Mouse (Mus musculus) cerebellum, adult (tissue): Measurements from ENCODE around the gene Stat4.

Experiments
- ATAC-seq: cut with Nextera tagmentation; 2 replicates; pipeline ENCODE4 v1.9.2; 2017; ENCODE audit warnings: mild to moderate bottlenecking, moderate library complexity, mixed read lengths; ENCODE audit not compliant: insufficient number of reproducible peaks, low FRiP score, low TSS enrichment

Gene Stat4

DNA sequence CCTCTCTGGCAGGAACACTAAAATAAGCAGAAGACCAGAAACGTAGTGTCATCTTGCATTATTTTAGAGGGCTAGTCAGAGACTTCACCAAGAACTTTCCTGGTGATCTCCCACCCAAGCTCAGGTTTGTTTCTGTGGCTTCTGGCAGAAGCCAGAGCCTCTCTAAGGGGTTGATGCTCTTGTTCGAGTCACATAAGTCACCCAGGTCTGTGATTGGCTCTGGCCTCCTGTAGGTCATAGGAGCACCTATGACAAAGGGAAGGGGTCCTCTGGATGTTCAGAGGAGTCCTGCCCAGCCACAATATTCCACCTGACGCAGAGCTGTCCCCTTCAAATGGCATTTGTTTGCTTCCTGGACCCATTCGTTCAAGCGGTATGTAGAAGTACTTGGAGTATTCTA is at the start of gene Stat4:
Gene Stat4, plus strand, starts transcription at position 301 of the 400 bp plus-strand sequence.
- ATAC-seq = no peak

DNA sequence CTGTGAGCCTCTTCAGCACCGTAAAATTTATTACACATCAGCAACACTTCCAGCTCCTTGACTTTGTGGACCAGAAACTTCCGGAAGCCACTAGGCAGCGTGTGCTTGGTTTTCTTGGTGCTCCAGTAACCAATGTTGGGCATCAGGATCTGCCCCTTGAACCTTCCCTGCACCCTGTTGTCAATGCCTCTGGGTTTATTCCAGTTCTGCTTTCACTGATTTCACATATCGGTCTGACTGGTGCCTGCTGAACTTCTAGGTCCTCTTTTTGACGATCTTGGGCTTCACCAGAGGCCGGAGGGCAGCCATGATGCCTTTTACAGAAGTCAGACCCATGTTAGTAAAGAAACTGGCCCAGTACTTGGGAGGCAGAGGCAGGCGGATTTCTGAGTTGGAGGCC is 48.6 kb upstream of the Stat4 start:
- ATAC-seq = no peak

DNA sequence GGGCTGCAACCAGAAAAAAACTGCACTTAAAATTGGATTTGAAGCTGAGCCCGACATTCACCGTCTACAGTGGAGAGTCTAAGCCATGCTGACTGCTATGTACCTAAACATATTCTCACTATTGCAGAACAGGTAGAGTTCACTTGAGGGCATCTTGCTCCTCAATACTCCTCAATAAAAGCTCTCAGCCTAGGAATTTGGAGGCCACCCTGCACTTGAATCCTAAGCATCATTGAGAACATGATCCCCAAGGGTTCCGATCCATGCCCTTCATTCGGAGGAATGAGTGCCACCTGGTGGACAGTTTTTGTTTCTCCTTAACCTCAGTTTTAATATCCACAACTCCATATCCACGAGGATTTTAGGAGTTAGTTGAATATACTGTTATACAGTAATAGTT is 42.2 kb upstream of the Stat4 start:
- ATAC-seq = peak; percentile 53; the same call in 1 of the 2 replicates

DNA sequence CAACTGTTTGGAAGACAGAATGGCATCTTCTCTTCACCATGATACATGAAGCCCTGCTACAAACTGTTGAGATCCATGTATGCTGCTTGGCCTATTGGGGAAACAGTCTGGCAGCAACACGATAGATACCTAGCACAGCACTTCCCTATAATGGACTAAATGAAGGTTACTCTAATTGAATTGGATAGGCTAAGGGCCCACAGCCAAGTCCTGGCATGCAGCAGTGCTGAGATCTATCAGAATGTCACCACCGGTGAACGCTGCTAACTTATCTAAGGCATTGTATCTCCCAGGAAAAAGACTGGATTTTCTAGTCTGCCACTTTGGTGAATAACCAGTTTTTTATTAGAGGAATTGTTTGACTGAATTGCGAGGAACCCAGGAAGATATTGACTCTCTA is 39.8 kb upstream of the Stat4 start:
- ATAC-seq = no peak

DNA sequence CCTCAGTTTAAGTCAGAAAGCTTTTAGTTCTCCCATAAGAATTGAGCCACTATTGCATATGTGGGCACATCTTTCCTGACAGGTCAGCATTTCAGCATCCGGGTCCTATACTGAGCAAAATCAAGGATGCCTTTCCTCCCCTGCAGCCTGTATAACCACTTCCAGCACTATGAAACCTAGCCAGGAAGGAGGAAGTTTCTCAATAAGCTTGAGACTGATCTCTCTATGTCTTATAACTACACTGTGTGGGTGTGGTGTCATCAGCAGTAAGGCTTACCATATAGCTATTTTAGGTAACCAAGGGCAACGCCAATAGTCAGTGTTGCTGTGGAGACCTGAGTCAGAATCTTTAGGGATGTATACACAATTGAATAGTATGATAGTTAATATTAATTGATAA is 22.3 kb upstream of the Stat4 start:
- ATAC-seq = no peak

DNA sequence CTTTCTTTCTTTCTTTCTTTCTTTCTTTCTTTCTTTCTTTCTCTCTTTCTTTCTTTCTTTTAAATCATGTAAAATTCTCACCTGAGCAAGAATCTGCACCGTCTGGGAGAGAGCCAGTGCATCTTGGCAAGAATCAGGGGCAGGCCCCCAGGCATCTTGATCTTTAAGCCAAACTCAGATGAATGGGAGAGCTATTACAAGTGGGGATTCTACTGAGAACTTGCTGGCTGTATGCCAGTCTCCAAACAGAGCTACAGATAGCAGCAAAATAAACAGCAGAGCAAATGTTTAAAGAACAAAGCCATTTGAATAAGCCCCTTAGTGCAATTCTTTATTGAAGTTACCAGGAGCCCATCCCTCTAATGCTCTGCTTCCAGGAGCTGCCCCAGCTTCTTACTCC is 18.0 kb upstream of the Stat4 start:
- ATAC-seq = no peak

DNA sequence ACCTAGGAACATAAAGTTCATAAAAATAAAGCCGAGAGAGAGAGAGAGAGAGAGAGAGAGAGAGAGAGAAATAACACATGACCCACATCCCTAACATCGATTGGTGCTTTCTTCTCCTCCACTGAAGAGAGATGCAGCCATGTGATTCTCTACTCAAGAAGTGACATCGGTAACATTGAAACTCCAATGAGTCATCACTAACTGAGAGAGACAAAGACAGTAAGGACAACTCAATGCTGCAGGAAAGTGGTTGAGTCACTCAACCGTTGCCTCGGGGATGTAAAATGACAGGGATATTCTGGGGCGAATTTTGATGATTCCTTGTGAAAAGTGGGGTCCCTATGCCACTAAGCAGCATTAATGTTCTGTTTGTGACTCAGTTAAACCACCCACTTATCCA is 16.8 kb upstream of the Stat4 start:
- ATAC-seq = no peak

DNA sequence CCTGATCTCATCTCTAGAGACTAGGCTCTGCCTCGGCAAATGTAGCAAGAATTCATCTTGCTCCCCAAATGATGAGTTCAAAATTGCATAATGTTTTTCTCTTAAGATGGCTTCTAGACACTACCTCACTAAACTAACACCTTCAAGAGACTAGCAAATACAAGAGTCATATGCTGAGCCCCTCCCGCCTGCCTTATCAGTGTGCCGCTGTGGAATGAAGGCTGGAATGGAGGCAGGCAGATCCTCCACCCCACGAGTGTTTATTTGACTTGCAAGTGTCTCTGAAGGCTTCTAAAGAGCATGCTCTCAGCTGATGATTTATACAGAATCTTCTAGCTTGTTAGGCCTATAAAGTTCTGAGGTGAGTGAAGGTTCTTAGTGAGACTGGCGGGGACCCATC is 11.4 kb upstream of the Stat4 start:
- no peak for ATAC-seq

DNA sequence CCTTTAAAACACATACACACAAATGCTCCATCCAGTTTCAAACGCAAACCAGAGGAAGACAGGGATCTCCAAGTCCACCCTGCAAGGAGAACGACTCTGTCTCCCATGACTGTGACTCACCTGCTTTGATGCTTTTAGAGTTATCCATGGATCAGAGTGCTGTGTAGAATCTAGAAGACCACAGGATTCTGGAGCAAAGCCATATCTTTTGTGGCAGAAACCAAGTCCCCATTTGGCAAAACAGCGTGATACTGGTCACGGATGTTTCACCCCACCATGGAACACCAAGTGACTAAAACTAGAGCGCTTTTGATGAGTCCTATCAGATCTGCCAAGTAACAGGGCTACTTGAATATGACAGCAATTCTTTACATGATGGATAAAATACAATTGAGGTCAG is 7.9 kb upstream of the Stat4 start:
- peak; percentile 84 for ATAC-seq

DNA sequence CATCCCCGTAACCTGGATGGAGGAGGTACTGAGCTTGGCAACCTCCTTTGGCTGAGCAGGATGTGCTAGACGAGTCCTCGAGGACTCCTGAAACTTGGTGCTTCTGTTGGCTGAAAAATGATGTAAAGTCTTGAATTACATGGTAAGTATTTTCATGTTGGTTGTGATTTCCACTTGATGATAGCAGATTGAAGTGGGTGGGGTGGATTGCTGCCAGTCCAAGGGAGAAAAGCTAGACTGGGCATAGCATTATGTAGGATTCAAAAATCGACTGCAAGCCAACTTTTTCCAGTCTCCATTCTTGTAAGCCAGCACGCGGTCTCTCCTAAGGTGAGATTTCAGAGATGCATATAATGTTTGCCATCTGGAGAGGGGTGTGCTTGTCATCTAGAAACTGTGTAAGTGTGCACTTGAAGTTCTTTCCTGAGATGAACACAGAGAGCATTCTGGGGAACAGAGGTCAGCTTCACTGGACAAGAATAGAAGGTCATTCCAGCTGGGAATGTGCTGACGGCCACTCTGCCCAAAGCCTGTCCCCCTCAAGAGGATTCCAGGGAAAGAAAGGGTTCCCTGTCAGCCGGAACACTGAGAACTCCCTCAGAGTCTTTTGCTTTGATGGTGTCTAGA is 5.1 kb downstream of the Stat4 start:
- ATAC-seq = no peak

DNA sequence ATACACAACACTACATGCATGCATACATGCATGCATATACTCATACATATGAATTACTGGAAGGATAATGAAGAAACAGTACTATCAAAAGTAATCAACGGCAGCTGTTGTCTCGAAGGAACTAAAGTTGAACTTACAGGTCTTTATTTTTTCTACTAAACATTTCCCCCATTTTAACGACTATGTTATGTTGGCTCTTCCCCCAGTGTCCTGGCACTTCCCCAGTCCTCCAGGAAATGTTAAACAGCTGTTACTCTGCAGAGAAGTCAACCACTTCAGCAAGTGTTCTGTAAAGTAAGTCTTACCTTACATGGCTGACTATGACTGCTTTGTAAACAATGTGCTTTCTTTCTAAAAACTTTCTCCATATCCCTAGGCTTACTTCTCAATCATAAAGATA is 9.1 kb downstream of the Stat4 start:
- no peak for ATAC-seq

DNA sequence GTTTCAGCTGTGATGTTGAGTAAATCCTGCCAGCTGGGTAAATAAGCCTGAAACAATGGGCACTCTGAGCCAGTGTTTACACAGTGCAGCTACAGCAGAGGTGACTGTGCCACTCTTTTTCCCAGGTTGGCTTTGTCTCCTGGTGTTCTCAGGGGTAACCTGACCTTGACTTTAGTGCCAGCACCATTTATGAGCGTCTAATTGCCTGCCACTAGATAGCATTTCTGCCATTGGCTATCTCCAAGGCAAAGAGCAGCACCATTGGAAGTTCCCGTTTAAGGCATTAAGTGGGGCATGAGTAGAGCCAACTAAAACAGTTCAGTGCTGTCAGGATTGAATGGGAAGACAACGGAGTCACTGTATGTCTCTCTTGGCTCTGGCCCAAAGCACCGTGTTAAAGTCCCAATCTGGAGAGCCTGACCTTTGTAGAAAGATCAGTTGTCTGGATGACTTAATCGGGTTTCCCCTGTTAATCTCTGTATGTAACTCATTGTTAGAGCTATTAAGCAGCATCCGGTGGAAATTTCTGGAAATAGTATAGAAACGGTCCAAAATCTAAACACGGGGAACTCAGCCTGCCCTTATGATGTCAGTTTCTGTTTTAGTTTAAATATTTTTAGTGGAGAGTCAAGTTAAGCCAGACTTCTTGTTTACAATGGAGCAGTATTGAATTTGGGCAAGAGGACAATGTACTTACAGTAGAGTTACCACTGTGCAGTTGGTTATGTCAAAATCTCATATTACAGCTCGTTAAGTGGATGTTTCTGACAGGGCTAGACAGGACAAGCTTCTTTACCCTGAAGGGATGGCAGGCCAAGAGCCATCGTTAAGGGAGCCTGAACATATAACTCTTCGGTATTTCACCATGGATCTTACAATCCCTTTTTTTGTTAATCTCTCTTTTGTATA is 10.1 kb downstream of the Stat4 start:
- ATAC-seq = no peak

DNA sequence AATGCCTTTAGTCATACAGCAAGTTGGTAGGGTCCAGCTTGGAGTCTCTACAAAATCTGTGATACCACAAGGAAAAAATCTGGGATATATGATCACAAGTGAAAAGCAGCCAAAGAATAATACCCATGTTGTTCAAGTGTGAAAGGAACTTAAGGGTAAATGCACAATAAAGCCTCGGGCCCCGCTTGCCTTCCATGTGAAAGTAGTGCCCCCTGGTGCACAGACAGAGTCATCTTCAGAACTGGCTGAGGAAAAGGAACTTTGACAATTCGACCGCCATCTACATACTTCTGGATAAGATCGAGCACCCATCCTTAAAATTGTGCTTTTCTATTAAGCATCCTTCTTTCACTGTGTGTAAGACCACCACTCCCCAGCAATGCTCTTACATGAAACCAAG is 11.6 kb downstream of the Stat4 start:
- ATAC-seq = no peak

DNA sequence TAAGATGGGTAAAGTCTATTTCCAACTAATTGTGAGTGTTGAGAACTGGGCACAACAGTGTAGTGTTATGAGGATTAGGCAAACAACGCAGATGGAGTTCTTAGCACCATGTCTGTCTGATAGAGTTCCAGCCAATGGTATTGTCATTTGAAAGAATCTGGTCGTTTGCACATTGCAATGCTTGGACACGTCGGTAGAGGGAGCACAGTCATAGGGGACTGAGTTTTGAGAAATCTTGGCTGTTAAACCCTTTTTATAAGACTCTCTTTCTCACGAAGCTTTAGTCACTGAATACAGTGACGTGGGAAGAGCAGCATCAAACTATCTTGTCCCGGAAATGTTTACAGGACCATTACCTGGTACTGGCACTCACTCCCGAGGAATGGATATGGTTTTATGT is 17.1 kb downstream of the Stat4 start:
- peak; percentile 71 for ATAC-seq

DNA sequence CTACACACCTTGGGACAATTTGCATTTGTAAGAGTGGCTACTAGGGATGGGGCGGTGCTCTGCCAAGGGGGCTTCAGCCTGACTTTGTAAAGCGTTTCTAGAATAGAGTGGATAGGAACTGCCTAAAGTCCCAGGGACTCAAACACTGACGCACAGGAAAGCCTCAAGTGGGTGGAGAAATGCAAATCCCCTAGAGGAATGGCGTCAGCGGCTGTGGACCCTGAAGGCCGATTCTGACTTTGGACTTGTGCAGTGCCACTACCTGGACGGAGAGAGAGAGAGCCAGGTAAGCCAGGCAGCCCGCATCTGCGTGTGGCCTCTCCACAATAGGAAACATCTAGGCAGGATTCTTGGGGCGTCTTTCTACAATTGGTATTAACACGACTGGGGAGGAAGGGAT is 21.5 kb downstream of the Stat4 start:
- ATAC-seq = no peak

DNA sequence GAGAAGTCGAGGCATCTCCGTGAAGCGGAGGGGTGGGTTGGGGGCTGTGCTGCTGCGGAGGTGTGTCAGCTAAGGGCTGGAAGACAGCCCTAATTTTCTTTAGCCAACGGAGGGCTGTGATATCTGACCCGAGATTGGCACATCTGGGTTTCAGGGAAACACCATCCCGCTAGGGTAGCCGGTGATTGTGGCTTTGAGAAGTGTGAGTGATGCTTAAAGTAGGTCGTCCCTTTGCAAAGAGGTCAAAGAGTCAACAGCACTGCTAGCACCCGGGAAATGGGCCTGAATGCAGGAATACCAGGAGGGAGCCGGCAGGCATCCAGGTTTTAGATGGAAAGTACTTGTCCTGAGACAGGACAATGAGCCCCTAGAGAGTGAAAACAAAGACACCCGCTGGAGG is 22.0 kb downstream of the Stat4 start:
- ATAC-seq = no peak

DNA sequence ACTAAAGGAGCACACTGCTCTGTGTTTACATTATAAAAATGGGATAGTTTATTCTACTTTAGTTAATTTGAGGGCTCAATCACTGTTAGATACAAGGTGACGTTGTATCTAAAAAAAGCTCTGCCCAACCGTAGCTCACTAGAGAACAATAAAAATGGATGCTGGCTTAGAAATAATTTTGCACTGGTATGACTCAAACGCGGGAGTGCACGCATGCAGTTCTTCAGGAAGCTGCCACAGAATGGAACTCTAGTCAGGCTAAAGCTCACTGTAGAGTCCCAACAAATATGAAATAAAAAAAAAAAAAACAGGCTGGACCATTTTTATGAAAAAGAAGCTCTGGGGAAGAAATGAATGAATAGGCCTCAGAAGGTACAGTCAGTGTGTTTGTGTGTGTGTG is 23.8 kb downstream of the Stat4 start:
- no peak for ATAC-seq

DNA sequence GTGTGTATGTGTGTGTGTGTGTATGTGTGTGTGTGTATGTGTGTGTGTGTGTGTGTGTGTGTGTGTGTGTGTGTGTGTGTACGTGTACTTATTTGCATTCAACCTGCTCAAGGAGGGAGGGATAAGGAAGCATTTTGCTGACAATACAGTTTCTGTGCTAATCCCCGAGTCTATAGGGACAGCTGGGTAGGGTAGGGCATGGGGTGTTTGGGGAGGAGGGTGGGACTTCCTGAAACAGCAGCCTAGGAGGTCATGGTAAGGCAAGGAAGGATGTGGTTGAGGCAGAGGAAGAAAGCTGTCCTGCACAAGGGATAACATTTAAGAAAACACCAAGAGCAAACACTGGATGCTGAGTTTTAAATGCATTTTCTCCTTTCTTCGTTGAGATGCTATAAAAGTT is 24.3 kb downstream of the Stat4 start:
- no peak for ATAC-seq

DNA sequence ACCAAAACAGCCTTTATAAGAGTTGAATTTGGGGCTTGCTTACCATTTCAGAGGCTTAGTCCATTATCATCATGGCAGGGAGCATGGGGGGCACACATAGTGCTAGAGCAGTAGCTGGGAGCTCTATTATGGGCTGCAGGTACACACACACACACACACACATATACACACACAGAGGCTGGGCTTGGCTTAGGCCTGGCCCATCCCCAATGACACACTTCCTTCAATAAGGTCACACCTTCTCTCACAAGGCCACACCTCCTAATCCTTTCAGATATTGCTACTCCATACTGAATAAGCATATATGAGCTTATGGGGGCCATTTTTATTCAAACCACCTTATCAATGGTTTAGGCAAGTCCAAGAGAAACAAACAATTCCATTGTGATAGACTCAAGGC is 25.3 kb downstream of the Stat4 start:
- no peak for ATAC-seq

DNA sequence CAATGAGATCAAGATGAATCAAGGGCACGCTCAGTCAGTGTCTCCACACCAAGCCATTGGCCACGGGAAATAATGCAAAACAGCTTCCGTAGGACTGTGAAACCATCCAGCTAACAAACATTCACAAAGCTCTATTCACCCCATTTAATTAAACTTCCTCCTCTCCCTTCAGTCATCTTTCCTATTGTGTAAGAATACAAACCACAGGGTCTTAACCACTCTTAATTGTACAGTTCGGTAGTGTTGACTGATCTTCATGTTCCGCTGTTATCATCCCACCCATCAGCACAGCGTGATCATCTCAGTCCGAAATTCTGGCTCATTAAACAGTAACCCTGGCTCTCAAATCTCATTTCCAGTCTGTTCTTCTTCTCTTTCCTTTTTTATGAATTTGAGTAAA is 25.8 kb downstream of the Stat4 start:
- ATAC-seq = no peak

DNA sequence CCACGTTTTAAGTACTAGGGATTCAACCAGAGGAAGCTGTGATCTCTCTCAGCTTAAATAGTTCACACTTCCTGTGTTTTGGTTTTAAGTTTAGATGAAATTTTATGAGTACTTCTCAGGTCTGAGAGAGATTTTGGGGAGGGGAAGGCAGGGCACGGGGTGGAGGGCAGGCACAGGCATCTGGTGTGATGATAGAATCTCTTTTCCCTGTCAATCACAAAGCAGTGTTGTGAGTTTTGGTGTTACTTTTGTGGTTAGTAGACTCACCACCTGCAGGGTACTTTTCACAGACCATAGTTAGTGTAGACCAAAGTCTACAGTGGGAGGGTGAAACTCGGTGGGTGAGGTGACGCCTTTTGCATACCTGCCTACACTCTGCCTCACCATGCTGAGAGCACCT is 32.7 kb downstream of the Stat4 start:
- ATAC-seq = no peak
